ENCODE assay signal across 26 mouse cellular contexts in genomic region chrX:57987455-57988109, GRCm38 (mm10). TPM values are rescaled to one million over a fixed set of nuclear protein-coding genes. Genes with fewer than 3 reads are reported as not detected.
DNase-seq lines count a peak whose midpoint lies in the region; ATAC-seq lines count a peak whose summit lies in the region.
"Had no signal": no experiment of that assay in that cellular context is flagged by ENCODE, and none has a peak within 500 bp of the region (broad histone marks: within the 10 kb centered on the region; RNA-seq: fewer than 3 reads in every experiment).

No protein-coding gene starts in this region.

- H3K27ac ChIP-seq in hindbrain, embryonic 11.5 days (ENCODE audit: low read depth, low read length), result no peak overlapping the region
- no peak overlapping the region for H3K27ac ChIP-seq in hindbrain, embryonic 13.5 days
- no peak overlapping the region for H3K27ac ChIP-seq in kidney, embryonic 15.5 days
- H3K27ac ChIP-seq: forebrain, embryonic 10.5 days; gastrocnemius, adult 2 months; heart, embryonic 10.5 days; layer of hippocampus, adult 2 months; stomach, embryonic 15.5 days had no signal

- WGBS in hindbrain, embryonic 11.5 days, result 53% methylated on average over 10 of the region's 10 CpGs
- WGBS in hindbrain, embryonic 13.5 days, result 24% methylated on average over 10 of the region's 10 CpGs
- 76% methylated on average over 10 of the region's 10 CpGs for WGBS in kidney, embryonic 15.5 days

- no peaks in the 10 kb centered on the region for H3K36me3 ChIP-seq in hindbrain, embryonic 11.5 days (ENCODE audit: control insufficient read depth, insufficient read depth, low read length)
- no peaks in the 10 kb centered on the region for H3K36me3 ChIP-seq in hindbrain, embryonic 13.5 days
- H3K36me3 ChIP-seq in kidney, embryonic 15.5 days, result no peaks in the 10 kb centered on the region
- H3K36me3 ChIP-seq: forebrain, embryonic 10.5 days; heart, embryonic 10.5 days; stomach, embryonic 15.5 days had no signal

- H3K9ac ChIP-seq in hindbrain, embryonic 11.5 days (ENCODE audit: low read depth, low read length), result no peak overlapping the region
- H3K9ac ChIP-seq in hindbrain, embryonic 13.5 days, result no peak overlapping the region
- H3K9ac ChIP-seq in kidney, embryonic 15.5 days, result no peak overlapping the region
- H3K9ac ChIP-seq: liver, postnatal 0 days; stomach, embryonic 15.5 days had no signal

- DNase-seq in hindbrain, embryonic 11.5 days (ENCODE audit: low spot score), result peak; percentile 27
- peak; percentile 1 for DNase-seq in retina, postnatal 1 day
- DNase-seq in retina, embryonic 14.5 days (ENCODE audit: low spot score), result no peak
- DNase-seq in mesoderm, embryonic 11.5 days (ENCODE audit: low read depth, low spot score), result peak; percentile 17
- DNase-seq: cerebellum, adult 8-10 months; gastrocnemius, adult 2 months; kidney, adult 18-20 months; kidney, postnatal 10 days; liver, postnatal 0 days; lung, postnatal 4 days; right cerebral cortex, postnatal 25 days; thymus, adult 18-20 months; thymus, postnatal 4 days had no signal

- H3K4me2 ChIP-seq in hindbrain, embryonic 11.5 days (replicated peaks; ENCODE audit: low read depth, low read length), result no peak overlapping the region
- H3K4me2 ChIP-seq in hindbrain, embryonic 13.5 days, result no peak overlapping the region
- H3K4me2 ChIP-seq in kidney, embryonic 15.5 days, result no peak overlapping the region
- H3K4me2 ChIP-seq: stomach, embryonic 15.5 days had no signal

- H3K4me3 ChIP-seq in hindbrain, embryonic 11.5 days (ENCODE audit: low read depth, low read length), result no peak overlapping the region
- no peak overlapping the region for H3K4me3 ChIP-seq in hindbrain, embryonic 13.5 days
- no peak overlapping the region for H3K4me3 ChIP-seq in kidney, embryonic 15.5 days (replicated peaks)
- H3K4me3 ChIP-seq: forebrain, embryonic 10.5 days; gastrocnemius, adult 2 months; heart, embryonic 10.5 days; layer of hippocampus, adult 2 months; stomach, embryonic 15.5 days had no signal

- peak; percentile 53 for ATAC-seq in hindbrain, embryonic 11.5 days (ENCODE audit: low FRiP score)
- no peak for ATAC-seq in hindbrain, embryonic 13.5 days (ENCODE audit: low FRiP score)
- no peak for ATAC-seq in kidney, embryonic 15.5 days (replicated peaks; ENCODE audit: low FRiP score)
- ATAC-seq in megakaryocyte-erythroid progenitor cell, adult 5-6 weeks (replicated peaks; ENCODE audit: low FRiP score, low TSS enrichment, poor library complexity, severe bottlenecking), result no peak
- ATAC-seq: liver, postnatal 0 days had no signal

- H3K4me1 ChIP-seq in hindbrain, embryonic 11.5 days (replicated peaks; ENCODE audit: control insufficient read depth, insufficient read depth, low read length), result no peaks in the 10 kb centered on the region
- no peaks in the 10 kb centered on the region for H3K4me1 ChIP-seq in hindbrain, embryonic 13.5 days (replicated peaks)
- no peaks in the 10 kb centered on the region for H3K4me1 ChIP-seq in kidney, embryonic 15.5 days
- H3K4me1 ChIP-seq: forebrain, embryonic 10.5 days; heart, embryonic 10.5 days; stomach, embryonic 15.5 days had no signal

- no peaks in the 10 kb centered on the region for H3K27me3 ChIP-seq in hindbrain, embryonic 11.5 days (ENCODE audit: control insufficient read depth, insufficient read depth, low read length)
- H3K27me3 ChIP-seq in hindbrain, embryonic 13.5 days, result no peaks in the 10 kb centered on the region
- H3K27me3 ChIP-seq in kidney, embryonic 15.5 days, result no peaks in the 10 kb centered on the region
- H3K27me3 ChIP-seq: CH12.LX; stomach, embryonic 15.5 days had no signal

- no peaks in the 10 kb centered on the region for H3K9me3 ChIP-seq in hindbrain, embryonic 11.5 days (ENCODE audit: control insufficient read depth, low read length)
- no peaks in the 10 kb centered on the region for H3K9me3 ChIP-seq in hindbrain, embryonic 13.5 days
- no peaks in the 10 kb centered on the region for H3K9me3 ChIP-seq in kidney, embryonic 15.5 days (replicated peaks)
- H3K9me3 ChIP-seq: forebrain, embryonic 10.5 days; heart, embryonic 10.5 days; stomach, embryonic 15.5 days had no signal

RNA-seq across cellular contexts. Expression of gene Zic3, which starts 34.9 kb away (rescaled TPM):
- polyA plus RNA-seq in hindbrain, embryonic 11.5 days (2014; fragmentation: Nextera tagmentation; extraction: Ambion mirVana), result 27.2 and 28.5 TPM in 2 replicates
- 17.4 and 23.2 TPM in 2 replicates for polyA plus RNA-seq in hindbrain, embryonic 13.5 days (2015; fragmentation: Nextera tagmentation; extraction: Ambion mirVana)
- 0.06 TPM in 1 of 2 replicates, not detected in the other for polyA plus RNA-seq in kidney, embryonic 15.5 days (2015; fragmentation: Nextera tagmentation; extraction: Ambion mirVana)
- total RNA-seq in megakaryocyte-erythroid progenitor cell, adult 5-6 weeks (2014; fragmentation: Nextera tagmentation), result not detected in 2 replicates
- not detected in 2 replicates for total RNA-seq in megakaryocyte-erythroid progenitor cell, adult 5-6 weeks (2017)
- total RNA-seq: CH12.LX; gastrocnemius, adult 2 months; liver, adult 2 months; MEL; monocyte, adult 5-6 weeks had no signal
- polyA plus RNA-seq: gonadal fat pad, adult 2 months; heart, postnatal 0 days; liver, adult 2 months; liver, postnatal 0 days had no signal

Comparison
In these comparisons a context has a peak if more than half of its experiments do, and no peak if none do; other contexts are left out.
1. RNA of gene Zic3, which starts 34.9 kb away (polyA plus RNA-seq): 27.2 to 28.5 TPM in hindbrain, embryonic 11.5 days and 17.4 to 23.2 TPM in hindbrain, embryonic 13.5 days; 0.06 TPM in kidney, embryonic 15.5 days; every median in the first group is over 10 times any median in the second.